Mouse (Mus musculus) heart, embryonic 16.5 days (tissue): ENCODE data around the gene Robo1. TPM values are rescaled to one million over a fixed set of nuclear protein-coding genes. Genes with fewer than 3 reads are reported as not detected.

Experiments used
- ATAC-seq: fragments of 200-750 bp; cut with Nextera tagmentation; replicated peaks from 2 replicates; pipeline ENCODE4 v1.8.0; 2017; ENCODE audit warnings: moderate number of reproducible peaks; ENCODE audit not compliant: insufficient read depth, low FRiP score; ENCODE audit errors: extremely low read depth
- H3K27ac ChIP-seq: fragments of 300-500 bp; sonication (generic); 2 replicates; pipeline ENCODE4 v1.5.1; 2014; ENCODE audit warnings: mild to moderate bottlenecking, low read length, control low read depth, moderate library complexity
- H3K27me3 ChIP-seq: fragments of 300-500 bp; sonication (generic); 2 replicates; pipeline ENCODE4 v1.6.1; 2014; ENCODE audit warnings: low read length, mixed read lengths; ENCODE audit not compliant: control insufficient read depth, insufficient read depth
- H3K36me3 ChIP-seq: fragments of 300-500 bp; sonication (generic); 2 replicates; pipeline ENCODE4 v1.6.1; 2014; ENCODE audit not compliant: control insufficient read depth, insufficient read depth
- H3K4me1 ChIP-seq: fragments of 300-500 bp; sonication (generic); 2 replicates; pipeline ENCODE4 v1.6.1; 2014; ENCODE audit warnings: low read length, mixed read lengths; ENCODE audit not compliant: control insufficient read depth, insufficient read depth
- H3K4me2 ChIP-seq: fragments of 300-500 bp; sonication (generic); 2 replicates; pipeline ENCODE4 v1.6.1; 2014; ENCODE audit warnings: low read depth, mild to moderate bottlenecking, control low read depth, low read length
- H3K4me3 ChIP-seq: fragments of 300-500 bp; sonication (generic); 2 replicates; pipeline ENCODE4 v1.5.1; 2014; ENCODE audit warnings: mild to moderate bottlenecking, control low read depth, low read length
- H3K9ac ChIP-seq: fragments of 300-500 bp; sonication (generic); 2 replicates; pipeline ENCODE4 v1.6.1; 2014; ENCODE audit warnings: low read length, control low read depth
- H3K9me3 ChIP-seq: fragments of 300-500 bp; sonication (generic); replicated peaks from 2 replicates; pipeline ENCODE4 v1.6.1; 2016; ENCODE audit warnings: low read length; ENCODE audit not compliant: control insufficient read depth
- WGBS: fragments of 180-500 bp; shearing (Covaris S2); extraction: QIAGEN DNeasy Blood & Tissue Kit; methylation state at CpG from one replicate; pipeline ENCODE4 v1.1.7; 2014; 5-methylcytosine and 5-hydroxymethylcytosine counted together
- polyA plus RNA-seq: library from polyadenylated mRNA; unstranded; fragments of >200 nt; fragmentation: Nextera tagmentation; extraction: Ambion mirVana; gene quantifications from 2 replicates; pipeline ENCODE4 v1.2.1, GENCODE M21; 2015

Robo1 gene
- polyA plus RNA-seq, 1 experiment from 2014 or later, result 8.0 TPM

DNA sequence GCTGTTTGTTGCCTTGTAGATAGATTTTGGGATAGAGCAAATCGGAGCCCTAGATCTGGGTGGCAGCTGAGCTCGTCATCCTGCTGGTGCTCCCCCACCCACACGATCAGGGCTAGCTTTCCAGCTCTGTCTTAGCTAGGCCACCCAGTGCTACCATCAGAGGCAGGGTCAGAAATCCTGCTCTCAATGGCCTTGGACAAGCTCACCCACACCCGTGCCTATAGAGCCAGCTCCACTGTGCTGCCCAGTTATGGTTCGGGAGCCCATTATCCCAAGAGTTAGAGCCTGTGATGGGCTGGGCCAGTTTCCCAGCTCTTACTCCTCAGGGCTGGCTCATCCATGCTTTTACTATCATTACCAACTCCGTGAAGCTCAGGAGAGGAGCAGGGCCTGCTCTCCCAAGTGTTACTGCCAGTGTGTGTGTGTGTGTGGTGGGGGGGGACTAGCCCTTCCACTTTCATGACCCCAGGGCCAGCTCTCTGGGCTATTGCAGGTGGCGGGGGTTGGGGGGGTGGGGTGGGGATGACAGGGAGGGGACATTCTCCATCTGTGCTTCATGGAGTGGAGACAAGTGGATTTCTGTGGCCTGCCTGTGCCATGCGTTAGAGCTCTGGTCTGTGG lies 461.2 kb downstream of the Robo1 start:
- Histone ChIP-seq H3K4me1 (no peaks in the 10 kb centered on the region), H3K27me3 (no peaks in the 10 kb centered on the region), H3K9me3 (no peaks in the 10 kb centered on the region), H3K4me2 (no peak overlapping the region), H3K4me3 (no peak overlapping the region), H3K36me3 (no peaks in the 10 kb centered on the region), H3K27ac (no peak overlapping the region), H3K9ac (no peak overlapping the region)
- 80% methylated on average over 8 of the region's 8 CpGs for WGBS
- ATAC-seq, result no peak

DNA sequence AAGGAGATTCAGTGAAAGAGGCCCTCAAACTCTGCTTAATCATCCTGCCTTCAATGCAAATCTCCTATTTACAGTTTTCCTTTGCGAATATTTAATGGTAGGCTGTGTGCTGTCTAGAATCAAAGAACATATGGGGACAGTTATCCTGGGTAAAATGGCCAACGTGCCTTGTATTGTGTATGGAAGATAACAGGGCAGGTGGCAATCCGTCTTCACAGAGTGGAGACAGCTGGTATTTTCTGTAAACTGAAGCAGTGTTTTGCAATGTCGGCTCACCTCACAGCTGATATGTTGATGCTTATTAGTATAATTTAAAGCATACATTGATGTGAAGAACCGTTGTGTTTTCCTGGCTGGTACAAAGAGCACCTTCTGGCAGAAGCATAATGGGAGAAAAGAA lies 464.2 kb downstream of the Robo1 start:
- H3K27me3 ChIP-seq, result no peaks in the 10 kb centered on the region
- no peak overlapping the region for H3K9ac ChIP-seq
- H3K9me3 ChIP-seq, result no peaks in the 10 kb centered on the region
- 62% methylated on average over 5 of the region's 5 CpGs for WGBS
- H3K4me2 ChIP-seq, result no peak overlapping the region
- no peak overlapping the region for H3K4me3 ChIP-seq
- no peak overlapping the region for H3K27ac ChIP-seq
- no peaks in the 10 kb centered on the region for H3K36me3 ChIP-seq
- no peaks in the 10 kb centered on the region for H3K4me1 ChIP-seq
- ATAC-seq, result no peak

DNA sequence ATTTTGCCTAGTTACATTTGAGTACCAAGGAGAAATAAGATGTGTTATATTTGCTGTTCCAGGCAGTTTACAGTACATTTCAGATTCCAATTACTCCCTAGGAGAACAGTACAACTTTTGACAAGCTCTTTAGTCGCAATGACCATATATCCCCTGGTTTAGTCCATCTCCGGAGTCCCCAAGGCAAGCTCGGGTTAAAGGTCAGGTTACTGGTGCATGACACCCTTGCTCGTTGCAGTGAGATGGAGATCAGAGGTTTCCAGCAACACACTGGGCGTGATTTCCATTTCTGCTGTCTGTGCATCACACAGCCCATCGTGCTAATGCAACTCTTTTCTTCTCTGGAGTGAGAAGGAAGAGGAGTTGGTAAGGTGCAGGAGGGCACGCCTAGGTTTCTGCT lies 464.9 kb downstream of the Robo1 start:
- Histone ChIP-seq H3K4me1 (no peaks in the 10 kb centered on the region), H3K4me2 (no peak overlapping the region), H3K4me3 (no peak overlapping the region), H3K9ac (no peak overlapping the region), H3K9me3 (no peaks in the 10 kb centered on the region), H3K36me3 (no peaks in the 10 kb centered on the region), H3K27me3 (no peaks in the 10 kb centered on the region), H3K27ac (no peak overlapping the region)
- ATAC-seq, result no peak
- 68% methylated on average over 7 of the region's 7 CpGs for WGBS

DNA sequence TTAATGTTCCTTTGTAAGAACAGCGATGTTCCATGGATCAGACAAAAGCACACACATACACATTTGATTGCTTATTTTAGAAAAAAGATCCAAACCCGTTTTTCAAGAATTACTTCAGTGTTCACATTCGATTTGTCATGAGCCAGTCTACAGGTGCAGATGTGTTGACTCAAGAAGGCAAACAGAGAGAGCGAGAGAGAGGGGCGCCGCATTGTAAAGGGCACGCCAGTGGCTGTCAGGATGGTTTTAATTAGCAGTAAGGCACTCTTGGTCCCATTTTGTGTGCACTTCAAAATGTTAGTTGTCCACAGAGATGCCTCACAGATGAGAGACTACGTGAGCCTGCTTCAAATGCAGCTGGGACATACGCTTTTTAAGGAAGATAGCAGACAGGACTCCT lies 470.4 kb downstream of the Robo1 start:
- Histone ChIP-seq H3K4me3 (no peak overlapping the region), H3K27me3 (no peaks in the 10 kb centered on the region), H3K9ac (no peak overlapping the region), H3K4me2 (no peak overlapping the region), H3K4me1 (no peaks in the 10 kb centered on the region), H3K36me3 (no peaks in the 10 kb centered on the region), H3K27ac (no peak overlapping the region), H3K9me3 (no peaks in the 10 kb centered on the region)
- no peak for ATAC-seq
- 77% methylated on average over 9 of the region's 9 CpGs for WGBS

DNA sequence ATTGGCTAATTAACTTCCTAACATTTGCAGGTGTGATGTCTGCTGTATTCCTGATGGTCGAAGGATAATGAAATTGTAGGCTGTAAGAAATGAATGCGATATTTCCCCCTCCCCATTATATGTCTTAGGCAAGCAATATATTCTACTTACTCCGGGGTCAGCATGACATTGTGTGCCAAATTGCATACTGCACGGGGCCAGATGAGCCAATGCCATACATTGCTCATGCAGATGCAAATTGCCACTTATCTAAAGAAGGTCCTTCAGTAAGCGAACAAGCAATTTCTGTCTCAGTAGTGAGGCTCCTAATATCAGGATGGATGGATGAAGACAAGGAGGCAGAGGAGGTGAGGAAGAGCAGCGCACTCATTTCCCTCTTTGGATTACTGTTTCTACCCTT lies 474.1 kb downstream of the Robo1 start:
- Histone ChIP-seq H3K4me1 (no peaks in the 10 kb centered on the region), H3K9ac (no peak overlapping the region), H3K9me3 (no peaks in the 10 kb centered on the region), H3K4me2 (no peak overlapping the region), H3K27me3 (no peaks in the 10 kb centered on the region), H3K36me3 (no peaks in the 10 kb centered on the region), H3K4me3 (no peak overlapping the region), H3K27ac (no peak overlapping the region)
- whole genome bisulfite sequencing, result 87% methylated on average over 6 of the region's 6 CpGs
- no peak for ATAC-seq

DNA sequence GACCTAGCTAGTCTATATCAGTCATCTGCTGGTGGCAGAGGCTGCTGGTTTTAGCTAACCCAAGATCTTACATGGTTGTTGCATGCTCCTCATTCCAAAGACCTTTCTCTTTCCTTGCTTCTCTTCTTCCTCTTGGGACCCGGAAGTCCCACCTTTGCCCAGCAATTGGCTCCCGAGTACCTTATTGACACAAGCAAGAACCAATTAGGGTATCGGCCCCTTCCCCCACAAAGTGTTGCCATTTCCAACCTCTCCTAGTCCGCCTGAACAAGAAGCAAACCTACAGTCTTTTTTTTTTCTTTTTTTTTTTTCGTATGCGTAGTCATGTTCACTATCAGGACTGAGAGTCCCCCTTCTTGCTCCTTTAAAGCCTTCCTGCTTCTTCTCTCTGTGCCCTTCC lies 478.0 kb downstream of the Robo1 start:
- no peak overlapping the region for H3K4me2 ChIP-seq
- H3K9me3 ChIP-seq, result no peaks in the 10 kb centered on the region
- WGBS, result 86% methylated on average over 6 of the region's 6 CpGs
- no peaks in the 10 kb centered on the region for H3K27me3 ChIP-seq
- no peak overlapping the region for H3K9ac ChIP-seq
- no peaks in the 10 kb centered on the region for H3K4me1 ChIP-seq
- H3K4me3 ChIP-seq, result no peak overlapping the region
- no peaks in the 10 kb centered on the region for H3K36me3 ChIP-seq
- ATAC-seq, result no peak
- no peak overlapping the region for H3K27ac ChIP-seq

DNA sequence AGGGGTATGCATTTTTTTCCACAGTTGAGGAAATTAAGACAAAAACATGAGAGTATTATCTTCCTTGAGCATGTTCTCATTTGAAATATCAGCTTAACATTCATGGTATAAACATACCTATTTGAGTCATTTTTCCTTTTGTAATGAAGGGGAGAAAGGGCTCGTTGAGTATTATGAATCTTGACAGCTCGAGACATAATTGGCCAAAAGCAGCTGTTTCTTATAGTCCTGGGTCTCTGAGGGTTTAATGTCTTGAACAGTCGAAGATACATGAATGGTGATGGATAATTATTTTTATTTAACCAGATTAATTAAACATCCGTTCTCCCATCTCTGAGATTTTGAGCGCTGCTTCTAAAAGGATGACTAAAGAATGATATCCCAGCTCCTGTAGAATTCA lies 478.5 kb downstream of the Robo1 start:
- no peaks in the 10 kb centered on the region for H3K4me1 ChIP-seq
- H3K4me2 ChIP-seq, result no peak overlapping the region
- H3K27ac ChIP-seq, result no peak overlapping the region
- ATAC-seq, result no peak
- no peak overlapping the region for H3K4me3 ChIP-seq
- no peaks in the 10 kb centered on the region for H3K27me3 ChIP-seq
- H3K9ac ChIP-seq, result no peak overlapping the region
- no peaks in the 10 kb centered on the region for H3K36me3 ChIP-seq
- no peaks in the 10 kb centered on the region for H3K9me3 ChIP-seq
- WGBS, result 83% methylated on average over 5 of the region's 5 CpGs

DNA sequence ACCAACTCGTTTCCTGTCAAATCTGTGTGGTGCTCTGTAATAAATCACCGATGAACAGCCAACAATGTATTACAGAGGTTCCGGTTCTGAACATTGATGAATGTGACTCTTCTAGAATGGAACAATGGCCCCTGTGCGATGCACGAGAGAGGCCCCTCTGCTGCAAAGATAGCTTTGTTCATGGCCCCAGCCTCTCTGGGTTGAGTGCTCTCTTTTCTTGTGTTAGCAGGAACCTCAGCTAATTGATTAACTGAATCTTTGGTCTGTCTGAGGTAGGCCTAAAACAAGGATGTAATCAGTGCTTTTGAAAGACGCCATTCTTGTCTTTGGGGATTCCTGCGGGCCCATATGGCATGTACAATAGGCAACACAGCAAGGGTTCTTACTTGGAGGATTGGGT lies 479.9 kb downstream of the Robo1 start:
- no peaks in the 10 kb centered on the region for H3K36me3 ChIP-seq
- no peak overlapping the region for H3K27ac ChIP-seq
- no peaks in the 10 kb centered on the region for H3K9me3 ChIP-seq
- H3K4me1 ChIP-seq, result no peaks in the 10 kb centered on the region
- no peak for ATAC-seq
- no peaks in the 10 kb centered on the region for H3K27me3 ChIP-seq
- H3K9ac ChIP-seq, result no peak overlapping the region
- WGBS, result 74% methylated on average over 7 of the region's 7 CpGs
- no peak overlapping the region for H3K4me3 ChIP-seq
- H3K4me2 ChIP-seq, result no peak overlapping the region

DNA sequence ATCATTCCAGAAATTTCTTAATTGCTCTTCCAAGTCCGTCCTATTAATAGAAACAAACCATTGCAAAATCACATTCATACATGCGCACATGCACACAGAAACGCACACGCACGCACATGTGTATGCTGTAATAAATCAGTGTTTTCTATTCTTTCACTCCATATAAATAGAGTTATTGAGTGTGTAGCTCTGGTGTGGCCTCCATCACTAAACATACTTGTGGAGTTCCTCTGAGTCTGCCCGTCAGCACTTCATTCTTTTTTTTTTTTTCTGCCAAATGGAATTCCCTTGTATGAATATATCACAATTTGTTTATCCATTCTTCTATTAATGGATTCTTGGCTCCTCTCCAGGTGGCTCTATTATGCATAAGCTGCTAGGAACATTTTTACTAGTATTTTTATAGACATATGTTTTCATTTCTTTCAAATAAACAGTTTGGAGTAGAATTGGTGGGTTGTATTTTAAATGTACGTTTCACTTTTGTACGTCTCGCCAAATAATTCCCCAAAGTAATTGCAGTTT lies 483.1 kb downstream of the Robo1 start:
- no peak overlapping the region for H3K4me2 ChIP-seq
- no peak overlapping the region for H3K27ac ChIP-seq
- no peaks in the 10 kb centered on the region for H3K36me3 ChIP-seq
- H3K9ac ChIP-seq, result no peak overlapping the region
- no peaks in the 10 kb centered on the region for H3K9me3 ChIP-seq
- no peak overlapping the region for H3K4me3 ChIP-seq
- H3K27me3 ChIP-seq, result no peaks in the 10 kb centered on the region
- no peak for ATAC-seq
- H3K4me1 ChIP-seq, result no peaks in the 10 kb centered on the region; the same call in 1 of the 2 replicates
- 79% methylated on average over 9 of the region's 9 CpGs for WGBS
